Mouse (Mus musculus) gastrocnemius, postnatal 10 days (tissue): ENCODE measurements around the gene Ttll11. TPM values are rescaled to one million over a fixed set of nuclear protein-coding genes. Genes with fewer than 3 reads are reported as not detected.
A peak's percentile ranks its signal among the peaks of the same experiment; 100 is the strongest.

Experiments used
- DNase-seq: peaks from one replicate; pipeline ENCODE4 v3.0.0; 2021; ENCODE audit warnings: mixed read lengths
- total RNA-seq, 2 experiments: library from RNA; stranded (reverse); gene quantifications; 2 replicates each; pipeline ENCODE4 v1.2.3; 2021

The Ttll11 gene
- total RNA-seq, 2 experiments from 2014 or later, result 3.0 TPM

DNA sequence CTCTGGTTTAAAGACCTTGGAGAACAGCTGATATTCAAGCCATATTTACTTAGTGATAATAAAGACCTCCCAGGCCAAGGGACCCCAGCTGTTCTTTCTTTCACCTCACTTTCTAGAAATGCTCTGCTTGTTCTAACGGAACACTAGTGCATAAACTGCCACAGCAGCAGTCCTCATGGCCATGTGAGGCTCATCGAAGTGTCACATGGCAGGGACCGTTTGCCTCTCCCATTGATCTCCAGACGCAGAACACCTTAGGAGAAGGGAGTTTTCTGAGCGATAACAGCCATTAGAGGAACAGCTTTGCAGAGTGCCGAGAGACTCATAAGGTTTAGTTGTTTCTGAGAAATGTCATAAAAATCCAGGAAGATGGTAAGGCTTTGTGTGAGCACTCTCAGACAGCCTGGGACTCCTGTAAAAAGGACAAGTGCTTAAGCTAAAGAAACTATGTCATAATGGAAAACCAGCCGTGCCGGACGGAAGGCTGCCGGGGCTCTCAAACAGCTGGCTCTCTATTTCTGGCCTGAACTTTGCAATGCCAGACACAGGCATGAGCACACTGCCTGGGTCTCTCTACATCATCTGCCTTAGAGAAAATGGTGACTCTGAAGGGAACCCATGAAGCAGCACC is 13.7 kb downstream of the Ttll11 start:
- no peak for DNase-seq

DNA sequence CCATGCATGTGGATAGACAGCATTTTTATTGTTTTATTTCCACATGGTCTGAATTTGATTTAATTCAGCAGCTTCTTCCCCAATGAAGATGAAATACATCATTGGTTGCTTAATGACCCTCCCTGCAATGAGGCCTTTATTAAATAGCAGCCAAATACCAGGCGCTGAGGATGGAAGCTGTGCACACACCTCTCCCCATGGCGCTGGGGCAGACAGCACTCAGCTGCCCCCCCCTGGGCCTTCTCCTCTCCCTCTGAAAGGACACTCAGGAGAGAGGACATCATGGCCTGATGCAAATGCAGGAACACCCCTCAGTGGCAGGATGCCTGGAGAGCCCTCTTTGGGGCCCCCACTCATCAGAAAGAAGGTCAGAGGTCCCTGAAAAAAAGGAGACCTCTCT is 16.4 kb downstream of the Ttll11 start:
- DNase-seq, result no peak

DNA sequence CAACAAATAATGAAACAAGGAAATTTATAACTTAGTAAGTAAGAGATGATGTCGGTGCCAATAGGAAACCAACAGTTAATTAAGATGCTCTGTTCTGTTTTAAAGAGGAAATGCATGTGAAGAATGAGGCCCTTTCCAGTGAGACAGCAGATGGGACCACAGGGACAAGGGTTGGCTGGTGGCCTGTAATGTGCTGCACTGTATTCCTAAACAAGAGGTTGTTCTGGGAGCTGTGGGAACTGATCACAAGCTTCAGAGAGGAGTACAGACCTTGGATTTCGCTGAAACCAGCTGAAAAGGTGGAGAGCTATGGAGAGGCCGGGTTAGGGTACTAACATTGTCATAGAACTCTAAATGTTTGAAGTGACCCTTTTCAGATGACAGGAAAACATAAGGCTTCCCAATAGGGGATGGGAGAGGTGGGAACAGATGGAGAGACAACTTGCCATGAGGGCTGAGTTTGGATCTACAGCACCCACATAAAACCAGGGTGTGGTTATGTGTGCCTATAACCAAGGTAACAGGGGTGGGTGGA is 18.1 kb downstream of the Ttll11 start:
- DNase-seq, result no peak

DNA sequence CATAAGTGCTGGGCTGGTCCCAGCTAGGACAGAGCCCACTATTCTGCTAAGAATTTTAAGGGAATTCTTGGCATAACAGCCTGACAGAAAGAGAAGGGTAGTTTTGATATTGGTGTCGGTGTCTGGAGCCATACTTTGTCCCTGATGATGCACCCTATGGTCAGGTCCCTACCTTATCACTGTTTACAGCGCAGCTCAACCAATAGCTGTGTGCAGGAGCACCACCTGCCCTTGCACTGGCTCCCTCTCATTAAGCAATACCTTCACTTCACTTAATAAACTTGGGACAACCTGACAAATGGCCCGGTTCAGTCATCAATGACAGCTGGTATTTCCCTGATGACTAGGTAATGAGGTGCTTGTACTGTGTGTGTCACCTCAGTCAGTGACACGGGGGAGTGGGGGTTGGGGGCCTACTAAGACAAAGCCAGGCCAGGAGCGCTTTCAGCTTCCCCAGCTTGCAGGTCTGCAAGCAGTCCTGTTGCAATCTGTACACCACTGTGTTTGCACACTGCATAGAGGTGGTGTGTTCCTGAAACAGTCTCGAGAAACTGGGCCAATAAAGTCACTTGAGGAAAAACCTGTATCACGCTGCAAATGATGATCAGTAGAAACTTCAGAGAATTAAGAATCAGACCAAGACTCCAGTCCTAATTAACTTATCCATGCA is 22.1 kb downstream of the Ttll11 start:
- no peak for DNase-seq

DNA sequence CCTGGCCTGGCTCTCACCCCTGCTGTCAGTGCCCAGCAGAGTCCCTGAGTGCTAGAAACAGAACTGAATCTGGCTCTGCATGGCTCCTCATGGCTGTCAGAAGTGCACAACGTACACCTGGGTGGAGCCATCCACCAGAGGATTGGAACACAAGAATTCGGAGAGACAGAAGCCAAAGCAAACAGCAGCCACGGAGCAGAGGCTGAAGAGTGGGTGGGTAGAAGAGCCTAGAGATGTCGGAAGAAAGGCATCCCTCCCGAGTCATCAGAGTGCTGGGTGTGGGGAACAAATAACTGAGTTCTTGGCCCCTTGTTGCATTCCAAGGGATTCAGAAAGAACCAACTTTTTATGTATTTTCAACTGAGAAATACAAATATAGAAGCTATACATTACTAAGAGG is 24.5 kb downstream of the Ttll11 start:
- no peak for DNase-seq

DNA sequence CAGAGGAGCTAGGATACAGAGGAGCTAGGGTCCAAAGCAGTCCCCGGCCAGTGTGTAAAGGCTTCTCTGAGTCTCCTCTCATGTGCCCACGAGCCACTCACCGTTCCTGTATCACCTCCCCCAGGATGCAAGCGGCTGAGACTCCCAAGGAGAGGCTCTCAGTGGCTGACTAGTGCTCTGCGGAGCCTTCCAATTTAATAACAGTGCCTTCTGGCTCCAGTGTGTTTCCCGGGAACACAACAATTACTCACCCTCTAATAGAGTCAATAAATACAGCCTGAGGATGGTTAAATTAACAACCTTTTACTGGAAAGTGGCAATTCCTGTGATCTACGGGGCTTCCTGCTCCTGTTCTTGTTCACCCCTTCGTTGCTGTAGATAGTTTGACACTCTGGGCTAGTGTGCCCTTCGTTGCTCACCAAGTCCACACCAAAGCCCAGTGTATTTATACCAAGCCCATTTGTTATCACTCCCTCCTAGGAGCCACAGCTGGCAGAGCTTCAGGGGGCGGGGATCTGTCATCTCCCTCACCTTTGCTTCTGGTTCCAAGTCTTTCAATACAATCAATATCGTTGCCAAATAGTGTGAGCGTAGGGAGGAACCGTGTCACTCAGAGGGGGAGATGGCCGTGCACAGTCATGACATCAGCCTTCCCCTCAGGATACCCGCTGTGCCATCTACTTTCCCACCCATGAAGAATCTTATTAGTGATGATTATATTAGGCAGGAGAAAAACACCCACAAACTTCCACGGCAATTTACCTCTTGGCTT is 27.3 kb downstream of the Ttll11 start:
- no peak for DNase-seq

DNA sequence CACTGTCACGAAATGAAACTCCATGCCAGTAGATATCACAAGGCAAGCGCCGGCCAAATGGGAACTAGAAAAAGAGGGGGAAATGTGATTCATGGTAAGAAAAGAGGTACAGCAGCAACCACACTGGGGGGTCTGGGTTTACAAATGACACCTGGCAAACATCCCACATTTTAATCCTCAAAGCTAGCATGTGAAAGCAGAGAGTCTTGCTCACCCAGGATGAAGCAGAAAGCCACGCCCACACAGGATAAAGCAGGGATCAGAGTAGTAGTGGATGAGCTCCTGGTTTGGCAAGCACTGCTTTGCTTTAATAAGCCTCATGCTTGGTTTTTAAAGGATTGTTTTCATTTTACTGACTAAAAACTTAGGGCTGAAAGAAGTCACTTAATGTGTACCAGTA is 34.8 kb downstream of the Ttll11 start:
- DNase-seq, result no peak

DNA sequence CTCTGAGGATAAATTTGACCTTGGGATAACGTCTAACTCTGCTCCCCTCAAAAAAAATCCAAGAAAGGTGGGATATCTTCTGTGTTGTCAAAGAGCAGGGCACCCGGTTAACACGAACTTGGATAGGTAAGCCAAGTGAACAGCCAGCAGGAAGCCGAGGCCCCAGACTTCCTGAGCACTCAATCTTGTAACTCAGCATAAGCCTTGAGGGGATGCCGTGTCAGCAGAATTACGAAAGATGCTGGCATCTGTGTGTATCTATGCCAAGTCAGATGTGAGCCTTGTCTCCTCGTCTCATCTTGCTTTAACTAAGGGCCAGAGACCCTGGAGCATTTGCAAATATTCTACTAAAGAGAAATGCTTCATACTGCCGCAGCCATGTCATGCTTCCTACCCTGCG is 36.8 kb downstream of the Ttll11 start:
- DNase-seq, result no peak

DNA sequence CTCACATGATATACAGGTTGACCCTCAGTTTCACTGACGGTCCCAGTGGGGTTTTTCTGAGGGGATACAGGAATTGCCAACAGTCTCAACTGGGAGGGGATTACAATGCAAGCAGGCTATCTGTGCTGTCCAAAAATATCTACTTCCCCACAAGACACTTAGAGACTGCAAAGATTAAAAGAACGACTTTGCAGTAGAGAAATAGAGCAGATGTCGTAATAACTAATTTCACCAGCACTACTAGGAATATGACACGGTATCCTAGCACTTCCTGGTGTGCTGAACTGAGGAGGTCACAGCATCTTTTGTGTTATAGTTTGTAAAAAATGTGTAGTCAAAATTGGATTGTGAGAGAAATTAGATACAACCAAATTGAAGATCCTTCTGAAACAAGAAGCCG is 44.7 kb downstream of the Ttll11 start:
- DNase-seq, result no peak

DNA sequence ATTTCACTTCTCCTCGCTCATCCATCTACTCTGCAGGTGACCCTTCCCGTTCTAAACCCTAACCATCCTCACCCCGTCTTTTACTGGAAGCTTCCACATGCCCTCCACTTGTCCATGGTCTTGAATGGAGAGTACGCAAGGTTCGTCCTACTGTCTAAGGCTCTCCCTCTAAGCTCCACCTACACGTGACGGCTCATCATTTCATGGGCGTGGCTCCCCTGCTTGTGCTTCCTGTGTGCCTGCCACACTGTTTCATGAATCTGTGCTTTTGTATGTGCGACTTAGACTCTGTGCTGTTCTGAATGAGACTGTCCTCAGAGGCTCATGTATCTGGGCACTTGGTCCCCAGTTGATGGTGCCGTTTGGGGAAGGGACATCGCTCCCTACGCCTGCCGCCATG is 46.6 kb downstream of the Ttll11 start:
- no peak for DNase-seq

DNA sequence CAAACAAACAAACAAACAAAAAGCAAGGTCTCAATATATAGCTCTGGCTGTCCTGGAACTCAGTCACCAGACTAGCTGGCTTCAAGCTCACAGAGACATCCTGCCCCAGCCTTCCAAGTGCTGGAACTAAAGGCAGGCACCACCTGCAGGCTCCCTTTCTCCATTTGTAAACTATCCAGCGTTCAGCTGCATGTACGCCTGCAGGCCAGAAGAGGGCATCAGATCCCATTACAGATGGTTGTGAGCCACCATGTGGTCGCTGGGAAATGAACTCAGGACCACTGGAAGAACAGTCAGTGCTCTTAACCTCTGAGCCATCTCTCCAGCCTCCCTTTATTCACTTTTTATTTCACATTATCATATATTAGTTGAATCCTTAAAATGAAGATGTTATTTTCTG is 48.1 kb downstream of the Ttll11 start:
- DNase-seq, result no peak

DNA sequence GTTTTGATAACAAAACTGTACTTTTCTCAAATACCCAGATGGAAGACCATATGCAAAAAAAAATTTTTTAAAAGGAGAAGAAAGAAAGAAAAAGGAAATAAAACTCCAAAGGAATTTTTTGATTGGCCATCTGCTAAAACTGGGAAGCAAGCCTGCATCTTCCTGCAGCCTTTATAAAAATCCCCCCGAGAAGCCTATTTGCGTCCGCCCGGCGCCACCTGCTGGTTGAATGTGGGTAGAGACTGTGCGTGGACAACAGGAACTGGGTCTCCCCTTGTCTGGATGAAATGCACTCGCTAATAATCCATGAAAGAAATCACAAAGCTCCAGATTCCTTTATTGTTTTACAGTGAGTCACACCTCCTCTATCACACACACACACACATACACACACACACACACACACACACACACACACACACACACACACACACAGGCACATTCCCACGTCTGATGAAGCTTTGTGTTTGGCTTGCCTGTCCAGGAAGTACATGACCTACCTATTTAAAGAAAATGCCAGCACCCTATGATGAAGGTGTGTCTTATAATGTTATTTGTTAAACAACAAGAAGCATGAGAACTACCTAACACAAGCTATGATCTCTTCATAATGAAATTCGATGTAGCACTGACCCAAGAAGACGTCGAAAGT is 49.1 kb downstream of the Ttll11 start:
- DNase-seq, result peak; percentile 89

DNA sequence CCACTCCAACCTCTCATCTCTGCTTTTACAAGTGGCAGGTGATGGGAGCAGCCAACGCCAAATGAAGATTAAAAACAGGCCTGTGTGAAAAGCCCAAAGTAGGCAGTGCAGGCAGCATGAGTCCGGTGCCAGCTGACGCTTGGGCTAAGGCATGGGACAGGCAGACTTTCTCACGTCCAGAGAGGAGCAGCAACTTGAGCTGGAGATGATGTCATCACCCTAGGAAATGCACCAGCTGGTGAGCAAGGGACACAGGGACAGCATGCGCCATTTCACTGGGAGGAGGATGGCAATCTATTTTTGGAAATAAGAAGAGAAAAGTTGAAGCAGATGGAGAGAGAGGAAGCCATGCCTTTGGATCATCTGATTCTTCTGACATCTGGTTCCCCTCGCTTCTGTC is 51.6 kb downstream of the Ttll11 start:
- DNase-seq, result no peak

DNA sequence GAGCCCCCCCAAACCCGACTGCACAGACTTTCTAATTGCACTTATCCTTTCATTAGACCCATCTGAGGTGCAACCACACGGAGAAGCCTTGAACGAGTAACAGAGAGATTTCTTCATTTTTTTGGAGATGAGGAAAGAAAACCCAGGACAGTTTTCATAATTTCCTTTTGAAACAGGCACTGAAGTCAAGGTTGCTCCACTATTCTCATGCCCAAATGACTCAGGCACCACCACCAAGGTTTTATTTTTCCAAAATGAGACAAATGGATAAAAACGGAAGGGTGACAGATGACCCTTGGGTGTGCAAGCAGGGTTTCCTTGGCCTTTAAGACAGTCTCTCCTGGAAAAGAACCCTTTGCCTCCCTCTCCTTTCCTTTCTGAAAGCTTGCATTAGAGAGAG is 54.8 kb downstream of the Ttll11 start:
- no peak for DNase-seq

DNA sequence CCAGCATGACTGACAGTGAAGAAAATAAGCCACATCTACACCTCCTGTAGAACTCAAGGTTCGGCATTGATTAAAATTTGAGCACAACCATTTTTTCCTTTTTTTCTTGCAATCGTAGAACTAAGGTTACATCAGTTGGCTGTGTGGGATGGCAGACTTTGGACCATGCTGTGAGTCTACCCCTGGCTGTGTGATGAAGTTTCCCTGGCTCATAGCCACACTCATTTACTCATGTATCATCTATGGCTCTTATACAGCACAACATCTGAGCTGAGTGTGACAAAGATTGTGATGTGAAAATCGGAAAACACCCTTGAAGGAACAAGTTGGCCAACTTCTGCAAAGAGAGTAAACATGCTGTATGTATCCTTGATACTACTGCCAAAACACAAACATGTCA is 56.8 kb downstream of the Ttll11 start:
- no peak for DNase-seq

DNA sequence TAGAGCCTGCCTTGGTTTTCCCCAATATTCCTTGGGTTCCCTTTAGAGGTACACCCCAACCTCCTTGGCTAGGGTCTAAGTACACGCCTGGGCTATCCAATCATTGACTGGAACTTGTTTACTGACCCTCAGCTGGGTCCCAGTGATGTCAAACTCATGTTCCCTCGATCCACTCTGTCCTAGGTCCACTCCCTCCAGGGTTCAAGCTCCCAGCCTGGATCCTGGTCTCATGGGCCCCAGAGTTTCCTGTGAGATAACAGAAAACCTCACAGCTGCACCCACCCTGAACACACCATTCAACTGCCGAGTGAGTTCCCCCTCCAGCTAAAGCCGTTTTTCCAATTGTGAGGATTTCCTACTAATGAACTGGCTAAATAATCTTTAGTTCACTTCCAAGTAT is 67.6 kb downstream of the Ttll11 start:
- DNase-seq, result no peak

DNA sequence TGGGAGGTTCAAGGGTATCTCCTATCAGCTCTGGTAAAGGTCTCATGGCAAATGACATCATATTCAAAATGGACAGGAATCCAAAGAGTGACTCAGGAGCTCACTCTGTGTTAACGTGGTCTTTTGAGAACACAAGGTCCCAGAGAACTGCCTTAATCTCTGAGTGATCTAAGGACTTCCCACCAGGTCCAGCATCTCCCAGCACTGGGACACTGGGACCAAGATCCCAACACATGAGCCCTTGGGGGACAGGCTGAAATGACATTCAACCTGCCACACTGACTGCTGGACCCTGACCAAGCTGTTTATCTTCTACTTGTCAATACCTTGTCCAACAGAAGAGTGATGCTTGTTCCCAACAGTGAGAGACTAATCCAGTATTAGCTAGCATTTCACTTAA is 68.0 kb downstream of the Ttll11 start:
- no peak for DNase-seq

DNA sequence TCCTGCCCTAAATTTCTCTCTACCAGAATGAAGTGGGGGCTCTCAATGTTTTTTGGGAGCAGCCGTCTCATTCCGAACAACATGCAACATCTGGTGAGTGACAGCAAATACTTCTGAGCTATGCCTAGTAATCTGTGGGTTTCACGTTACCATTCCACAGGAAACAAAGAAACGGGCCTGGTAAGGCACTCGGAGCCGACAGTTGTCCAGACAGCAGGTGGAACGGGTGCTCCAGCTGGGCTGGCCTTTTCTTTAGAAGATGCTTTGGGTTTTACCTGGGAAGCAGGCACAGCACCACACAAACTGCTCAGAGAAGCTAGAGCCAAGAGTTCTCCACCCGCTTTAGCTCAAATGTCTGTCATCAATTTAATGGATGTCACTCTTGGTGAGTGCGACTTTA is 69.0 kb downstream of the Ttll11 start:
- no peak for DNase-seq

DNA sequence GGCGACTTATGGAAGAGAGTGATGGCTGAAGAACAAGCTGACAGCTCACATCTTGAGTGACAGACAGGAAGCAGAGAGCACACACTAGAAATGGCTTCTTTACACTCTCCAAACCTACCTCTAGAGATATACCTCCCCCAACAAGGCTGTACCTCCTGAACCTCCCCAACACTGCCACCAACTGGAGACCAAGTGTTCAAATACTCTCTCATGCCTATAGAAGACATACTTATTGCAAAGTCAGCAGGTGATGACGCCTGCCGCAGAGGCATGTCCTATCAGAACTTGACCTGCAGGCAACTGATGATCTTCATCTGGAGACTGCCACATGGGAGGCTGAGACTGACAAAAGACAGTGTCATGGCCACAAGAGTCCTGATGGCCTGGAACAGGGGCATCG is 70.4 kb downstream of the Ttll11 start:
- no peak for DNase-seq

DNA sequence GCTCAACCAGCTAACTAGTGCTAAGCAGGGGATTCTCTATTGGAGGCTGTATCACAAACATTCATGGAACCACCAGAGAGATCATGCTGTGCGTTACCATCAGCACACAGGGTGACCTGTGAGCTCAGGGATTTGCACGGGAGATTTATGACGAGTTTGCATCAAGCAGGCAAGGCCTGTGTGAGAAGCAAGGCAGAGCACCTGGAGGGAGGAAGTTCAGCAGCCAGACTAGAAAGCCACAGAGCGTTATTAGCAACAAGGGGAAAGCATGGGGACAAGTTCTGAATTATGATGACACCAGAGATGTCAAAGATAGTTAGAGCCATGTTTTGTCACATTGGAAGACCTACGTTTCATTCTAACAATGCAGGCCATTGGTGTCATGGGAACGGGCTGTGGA is 72.1 kb downstream of the Ttll11 start:
- DNase-seq, result no peak

DNA sequence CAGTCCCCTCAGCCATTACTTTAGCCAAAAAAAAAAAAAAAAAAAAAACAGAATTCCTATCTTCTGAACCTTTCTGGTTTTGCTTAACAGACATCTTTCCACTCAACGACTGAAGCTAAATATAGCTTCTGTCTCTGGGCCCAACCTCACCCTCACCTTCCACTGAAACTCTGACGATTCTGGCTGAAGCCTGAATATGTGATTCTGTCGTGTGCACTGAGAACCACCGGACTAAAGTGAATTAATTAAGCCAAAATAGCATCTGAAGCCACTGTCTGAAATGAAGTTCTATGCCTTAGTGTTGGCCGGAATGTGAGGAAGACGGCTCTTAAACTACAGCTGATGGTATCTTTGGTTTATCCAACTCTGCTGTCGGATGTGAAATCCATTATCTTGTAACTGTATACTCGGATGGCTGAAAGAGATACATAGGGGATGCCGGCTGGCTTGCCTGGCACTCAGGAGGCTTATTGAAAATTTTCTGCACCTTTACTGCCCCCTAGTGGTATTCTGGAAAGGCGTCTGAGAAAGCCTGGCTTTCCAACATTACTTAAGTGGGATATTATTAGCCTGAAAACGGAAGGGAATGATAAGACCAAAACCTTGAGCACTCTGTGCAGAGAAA is 73.4 kb downstream of the Ttll11 start:
- peak; percentile 37 for DNase-seq

DNA sequence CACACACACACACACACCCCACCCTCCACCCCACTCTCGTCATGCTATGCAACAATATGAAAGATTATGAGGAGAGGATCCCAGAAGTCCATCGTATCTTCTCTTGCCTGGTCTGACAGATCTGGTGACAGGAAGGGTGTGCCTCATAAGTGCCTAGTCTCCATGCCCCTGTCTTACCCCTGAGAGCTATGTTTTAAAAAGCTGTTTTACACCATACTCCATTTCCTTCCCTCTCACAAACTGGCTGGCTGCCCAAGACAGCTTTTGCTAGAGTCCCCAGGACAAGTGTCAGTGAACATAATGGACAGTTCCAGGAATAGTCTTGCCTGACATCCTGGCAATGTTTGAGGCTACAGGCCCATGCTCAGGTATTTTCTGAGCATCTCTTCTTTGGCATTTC is 78.9 kb downstream of the Ttll11 start:
- DNase-seq, result no peak

DNA sequence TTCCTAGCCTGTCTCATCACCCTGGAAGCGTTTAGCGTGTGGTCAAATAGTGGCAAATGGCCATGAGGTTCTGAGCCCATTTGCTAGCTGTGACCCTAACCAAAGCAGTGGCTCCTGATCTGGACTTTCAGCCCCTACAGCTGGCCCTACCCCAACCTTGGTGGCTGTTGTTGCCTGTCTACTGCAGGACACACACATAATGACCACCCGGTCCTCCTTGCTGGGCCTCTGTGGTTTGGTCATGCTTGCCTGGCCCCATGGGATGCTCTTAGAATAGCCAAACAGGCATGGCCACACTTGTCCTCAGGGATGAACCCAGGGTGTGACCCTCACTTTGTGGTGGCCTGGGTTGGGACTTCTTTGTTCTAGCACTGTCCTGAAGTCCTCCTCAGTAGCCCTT is 80.0 kb downstream of the Ttll11 start:
- DNase-seq, result no peak
